Mouse (Mus musculus) hindbrain, postnatal 0 days (tissue): ENCODE measurements at regions not wholly inside any gene's neighbourhood (a gene's known extent, or its start where the extent isn't known, plus 50 kb on each side); places are given as distances from the start of the nearest gene placed in this dataset.

Experiments used
- ATAC-seq: fragments of 200-750 bp; cut with Nextera tagmentation; 2 replicates; pipeline ENCODE4 v1.8.0; 2017; ENCODE audit warnings: mild to moderate bottlenecking, moderate TSS enrichment, moderate library complexity
- DNase-seq: peaks from one replicate; pipeline ENCODE4 v3.0.0-alpha.2; 2015; ENCODE audit warnings: low spot score
- H3K27ac ChIP-seq: fragments of 300-500 bp; sonication (generic); 2 replicates; pipeline ENCODE4 v1.5.1; 2014; ENCODE audit warnings: mild to moderate bottlenecking
- H3K27me3 ChIP-seq: fragments of 300-500 bp; sonication (generic); 2 replicates; pipeline ENCODE4 v1.6.1; 2014; ENCODE audit warnings: low read length, mixed read lengths; ENCODE audit not compliant: insufficient read depth
- H3K36me3 ChIP-seq: fragments of 300-500 bp; sonication (generic); 2 replicates; pipeline ENCODE4 v1.6.1; 2014; ENCODE audit warnings: low read length, mixed read lengths; ENCODE audit not compliant: insufficient read depth
- H3K4me1 ChIP-seq: fragments of 300-500 bp; sonication (generic); 2 replicates; pipeline ENCODE4 v1.6.1; 2014; ENCODE audit warnings: antibody characterized with exemption, low read length, mixed read lengths; ENCODE audit not compliant: insufficient read depth
- H3K4me2 ChIP-seq: fragments of 300-500 bp; sonication (generic); 2 replicates; pipeline ENCODE4 v1.6.1; 2014; ENCODE audit warnings: low read depth, mild to moderate bottlenecking, low read length, moderate library complexity, mixed read lengths
- H3K4me3 ChIP-seq: fragments of 300-500 bp; sonication (generic); 2 replicates; pipeline ENCODE4 v1.5.1; 2014; ENCODE audit warnings: low read length
- H3K9ac ChIP-seq: fragments of 300-500 bp; sonication (generic); replicated peaks from 2 replicates; pipeline ENCODE4 v1.6.1; 2014; ENCODE audit warnings: mild to moderate bottlenecking, low read length, moderate library complexity, mixed read lengths
- H3K9me3 ChIP-seq: fragments of 300-500 bp; sonication (generic); 2 replicates; pipeline ENCODE4 v1.6.1; 2016; ENCODE audit warnings: low read length, mixed read lengths
- CTCF ChIP-seq: IDR thresholded peaks from 2 replicates; pipeline ENCODE4 v1.5.1; 2016; ENCODE audit warnings: antibody characterized with exemption, control low read depth, low read depth
- WGBS: fragments of 180-500 bp; shearing (Covaris S2); extraction: QIAGEN DNeasy Blood & Tissue Kit; methylation state at CpG from one replicate; pipeline ENCODE4 v1.1.7; 2014; 5-methylcytosine and 5-hydroxymethylcytosine counted together

DNA sequence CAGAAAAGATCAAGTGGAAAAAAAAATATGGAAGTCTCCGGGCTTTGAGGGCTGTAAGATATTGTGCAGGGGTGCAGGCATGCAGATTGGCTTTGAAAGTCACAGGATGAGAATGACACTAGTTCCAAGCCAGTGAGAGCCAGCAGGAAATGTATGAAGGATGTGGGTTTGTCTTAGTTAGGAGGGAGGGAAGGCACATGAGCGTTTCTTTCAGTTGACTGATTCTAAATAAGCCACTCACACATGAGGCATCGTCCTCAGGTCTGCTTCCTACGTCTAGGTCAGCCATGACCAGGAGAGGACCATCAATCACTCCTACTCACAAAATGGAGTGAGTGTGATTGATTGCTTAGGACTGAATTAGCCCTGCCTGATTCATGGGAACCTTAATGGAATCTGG is 1408.0 kb upstream of the Zeb2 start:
- no peak overlapping the region for H3K9ac ChIP-seq
- no peak for TF ChIP-seq CTCF
- 29% methylated on average over 4 of the region's 4 CpGs for WGBS
- H3K27me3 ChIP-seq, result no peaks in the 10 kb centered on the region
- no peaks in the 10 kb centered on the region for H3K36me3 ChIP-seq
- H3K9me3 ChIP-seq, result no peaks in the 10 kb centered on the region
- H3K27ac ChIP-seq, result no peak overlapping the region
- H3K4me3 ChIP-seq, result no peak overlapping the region
- DNase-seq (no peak), ATAC-seq (no peak)
- no peaks in the 10 kb centered on the region for H3K4me1 ChIP-seq
- H3K4me2 ChIP-seq, result no peak overlapping the region

DNA sequence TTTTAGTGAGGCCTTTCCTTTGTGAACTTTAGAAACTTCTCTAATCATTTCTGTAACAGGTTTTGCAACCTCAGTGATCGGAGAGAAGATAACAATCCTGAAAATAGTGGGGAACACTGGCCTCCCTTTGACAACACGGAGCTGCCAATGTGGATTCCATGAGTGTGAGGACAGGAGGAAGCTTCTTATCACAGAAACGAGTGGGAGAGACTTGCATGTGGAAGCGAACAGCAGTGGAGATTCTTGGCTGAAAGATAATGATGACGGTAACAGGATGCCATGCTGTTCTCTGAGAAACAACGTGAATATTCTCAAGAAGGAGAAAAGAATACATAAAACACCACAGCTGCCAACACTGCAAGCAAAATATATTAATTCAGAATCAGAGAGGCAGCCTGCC is 1407.4 kb upstream of the Zeb2 start:
- no peak overlapping the region for H3K4me3 ChIP-seq
- no peak overlapping the region for H3K4me2 ChIP-seq
- no peak overlapping the region for H3K9ac ChIP-seq
- ATAC-seq (no peak), DNase-seq (no peak)
- TF ChIP-seq CTCF, result no peak
- H3K27me3 ChIP-seq, result no peaks in the 10 kb centered on the region
- no peak overlapping the region for H3K27ac ChIP-seq
- H3K4me1 ChIP-seq, result no peaks in the 10 kb centered on the region
- H3K36me3 ChIP-seq, result no peaks in the 10 kb centered on the region
- WGBS, result 20% methylated on average over 6 of the region's 6 CpGs
- no peaks in the 10 kb centered on the region for H3K9me3 ChIP-seq

DNA sequence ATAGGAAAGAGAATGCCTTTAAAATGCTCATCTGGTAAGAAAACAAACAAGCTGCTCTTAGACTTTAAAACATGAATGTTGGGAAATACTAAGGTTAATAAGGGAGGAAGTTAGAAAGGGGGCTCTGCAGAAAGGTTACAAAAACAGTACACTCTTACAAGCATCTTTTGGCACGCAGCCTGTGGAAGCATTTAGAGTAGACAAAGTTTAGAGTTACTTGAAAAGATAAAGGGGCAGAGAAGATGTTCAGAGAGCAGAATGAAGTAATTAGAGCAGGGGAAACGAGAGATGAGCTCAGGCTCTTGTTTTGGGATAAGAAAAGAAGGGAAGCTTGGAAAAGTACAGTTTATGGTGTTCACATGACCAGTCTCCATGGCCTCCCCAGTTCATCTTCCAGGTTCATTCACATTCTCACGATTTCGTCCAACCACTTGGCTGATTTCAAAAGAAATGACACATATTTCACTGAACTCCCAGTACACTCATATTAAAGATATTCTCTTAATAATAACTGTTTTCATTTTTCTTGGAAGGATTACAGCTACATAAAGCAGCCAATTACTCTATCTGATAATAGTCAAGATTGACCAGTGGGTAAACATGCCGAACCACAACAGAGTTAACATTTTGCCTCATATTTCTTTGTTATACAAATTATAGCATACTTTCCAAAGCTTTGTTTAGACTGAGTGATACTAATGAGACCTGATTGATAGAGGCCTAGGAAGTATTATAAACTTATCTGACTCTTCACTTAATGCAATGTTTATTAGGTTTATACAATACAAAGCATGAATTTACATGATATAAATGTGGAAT is 1404.2 kb upstream of the Zeb2 start:
- 67% methylated on average over 5 of the region's 5 CpGs for WGBS

DNA sequence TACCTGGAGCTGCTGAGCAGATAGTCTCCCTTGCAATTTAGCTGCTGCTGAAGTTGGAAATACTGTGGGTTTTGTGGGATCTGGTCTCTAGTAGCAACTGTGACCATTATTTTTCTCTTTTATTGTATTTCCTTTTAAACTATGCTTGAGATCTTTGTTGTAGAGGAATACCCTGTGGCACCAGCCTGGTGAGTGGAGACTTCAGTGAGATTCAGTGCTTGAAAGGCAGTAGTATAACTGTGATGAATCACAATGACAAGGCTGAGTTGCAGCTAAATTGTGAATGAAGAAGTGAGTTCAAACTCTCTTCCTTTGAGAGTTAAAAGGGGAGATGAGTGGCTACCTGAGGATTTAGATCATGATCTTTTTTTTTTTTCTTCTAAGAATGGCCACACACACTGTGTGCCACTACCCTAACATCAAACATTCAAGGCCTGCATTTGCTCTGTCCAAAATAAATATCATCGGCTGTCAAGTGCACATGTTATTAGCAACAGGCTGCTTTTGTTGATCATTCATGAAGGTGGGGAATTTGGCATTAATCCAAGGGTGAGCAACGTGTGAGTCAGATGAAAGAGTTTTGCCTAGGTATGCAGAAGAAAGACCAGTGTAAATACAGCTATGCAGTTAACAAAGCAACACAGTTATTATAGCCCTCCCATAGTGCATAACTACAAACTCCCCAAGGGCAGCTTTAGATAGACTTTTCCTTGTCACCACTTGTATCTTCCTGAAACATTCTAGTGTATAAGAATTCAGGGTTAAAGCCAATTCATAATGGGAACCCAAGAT is 1395.2 kb upstream of the Zeb2 start:
- no peak for DNase-seq
- ATAC-seq, result no peak
- Histone ChIP-seq H3K4me3 (no peak overlapping the region), H3K9me3 (no peaks in the 10 kb centered on the region), H3K4me1 (no peaks in the 10 kb centered on the region), H3K27ac (no peak overlapping the region), H3K9ac (no peak overlapping the region), H3K4me2 (no peak overlapping the region), H3K27me3 (no peaks in the 10 kb centered on the region), H3K36me3 (no peaks in the 10 kb centered on the region)
- no peak for TF ChIP-seq CTCF
- WGBS, result 49% methylated on average over 2 of the region's 2 CpGs

More for the DNA sequence above, 1404.2 kb upstream of the Zeb2 start:
- H3K4me1 ChIP-seq, result no peaks in the 10 kb centered on the region
- no peaks in the 10 kb centered on the region for H3K27me3 ChIP-seq
- H3K9me3 ChIP-seq, result no peaks in the 10 kb centered on the region
- DNase-seq (peak; percentile 1), ATAC-seq (no peak)
- H3K36me3 ChIP-seq, result no peaks in the 10 kb centered on the region
- no peak overlapping the region for H3K27ac ChIP-seq
- H3K4me2 ChIP-seq, result no peak overlapping the region
- TF ChIP-seq CTCF, result no peak
- H3K4me3 ChIP-seq, result no peak overlapping the region
- no peak overlapping the region for H3K9ac ChIP-seq

DNA sequence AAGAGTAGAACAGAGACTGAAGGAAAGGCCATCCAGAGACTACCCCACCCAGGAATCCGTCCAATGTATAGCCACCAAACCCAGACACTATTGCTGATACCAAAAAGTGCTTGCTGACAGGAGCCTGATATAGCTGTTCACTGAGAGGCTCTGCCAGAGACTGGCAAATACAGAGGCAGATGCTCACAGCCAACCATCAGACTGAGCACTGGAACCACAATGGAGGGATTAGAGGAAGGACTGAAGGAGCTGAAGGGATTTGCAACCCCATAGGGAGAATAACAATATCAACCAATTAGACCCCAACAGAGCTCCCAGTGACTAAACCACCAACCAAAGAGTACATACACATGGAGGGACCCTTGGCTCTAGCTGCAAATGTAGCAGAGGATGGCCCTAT is 1389.8 kb upstream of the Zeb2 start:
- no peak overlapping the region for H3K27ac ChIP-seq
- H3K4me1 ChIP-seq, result no peaks in the 10 kb centered on the region
- H3K4me2 ChIP-seq, result no peak overlapping the region
- ATAC-seq, result no peak
- 55% methylated on average over 1 of the region's 1 CpGs for WGBS
- TF ChIP-seq CTCF, result no peak
- DNase-seq, result no peak
- H3K36me3 ChIP-seq, result no peaks in the 10 kb centered on the region
- no peak overlapping the region for H3K9ac ChIP-seq
- no peaks in the 10 kb centered on the region for H3K27me3 ChIP-seq
- H3K4me3 ChIP-seq, result no peak overlapping the region
- H3K9me3 ChIP-seq, result no peaks in the 10 kb centered on the region

DNA sequence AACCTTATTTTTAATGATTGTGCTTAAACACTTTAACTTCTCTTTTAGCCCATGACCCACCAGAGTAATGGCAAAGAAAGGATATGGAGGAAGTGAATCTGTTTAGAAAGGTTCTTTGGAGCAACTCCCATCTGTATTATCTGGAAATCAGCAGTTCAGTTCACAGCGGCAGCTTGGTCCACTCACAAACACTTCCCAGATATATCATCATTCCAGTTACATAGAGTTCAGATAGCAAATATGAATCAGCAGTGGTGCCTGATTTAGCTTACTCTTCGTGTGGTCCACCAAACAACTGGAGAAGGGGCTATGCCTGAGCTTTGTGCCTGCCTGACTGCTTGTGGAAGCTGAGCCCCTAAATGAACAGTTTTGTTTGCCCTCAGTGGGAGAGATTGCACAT is 1385.9 kb upstream of the Zeb2 start:
- Histone ChIP-seq H3K9ac (no peak overlapping the region), H3K4me1 (no peaks in the 10 kb centered on the region), H3K9me3 (no peaks in the 10 kb centered on the region), H3K36me3 (no peaks in the 10 kb centered on the region), H3K4me3 (no peak overlapping the region), H3K27me3 (no peaks in the 10 kb centered on the region), H3K27ac (no peak overlapping the region), H3K4me2 (no peak overlapping the region)
- no peak for TF ChIP-seq CTCF
- WGBS, result 86% methylated on average over 2 of the region's 2 CpGs
- no peak for DNase-seq
- no peak for ATAC-seq

DNA sequence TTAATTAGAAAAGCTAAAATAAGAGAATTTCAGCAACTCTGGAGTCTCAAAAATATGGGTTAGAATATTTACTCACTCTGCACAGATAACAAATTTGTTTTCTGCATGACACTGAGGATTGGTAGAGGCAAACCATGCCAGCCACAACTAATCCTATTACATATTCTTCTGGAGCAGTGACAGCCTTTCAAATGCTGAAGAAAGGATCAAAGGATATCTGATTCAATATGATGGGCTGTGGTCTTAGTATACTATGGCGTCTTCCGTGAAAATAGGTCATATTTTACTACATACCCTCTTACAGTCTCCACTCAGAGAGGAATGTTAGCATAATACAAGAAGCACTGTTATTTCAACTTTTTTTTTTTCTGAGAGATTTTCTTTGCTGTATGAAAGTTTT is 1375.1 kb upstream of the Zeb2 start:
- no peak overlapping the region for H3K4me3 ChIP-seq
- H3K4me1 ChIP-seq, result no peaks in the 10 kb centered on the region
- H3K36me3 ChIP-seq, result no peaks in the 10 kb centered on the region
- H3K9ac ChIP-seq, result no peak overlapping the region
- no peaks in the 10 kb centered on the region for H3K27me3 ChIP-seq
- no peak overlapping the region for H3K27ac ChIP-seq
- WGBS, result 48% methylated on average over 2 of the region's 2 CpGs
- H3K4me2 ChIP-seq, result no peak overlapping the region
- no peaks in the 10 kb centered on the region for H3K9me3 ChIP-seq
- DNase-seq (no peak), ATAC-seq (no peak)
- no peak for TF ChIP-seq CTCF
